Mouse (Mus musculus) liver, embryonic 11.5 days (tissue): ENCODE results near the gene Asb16. TPM values are rescaled to one million over a fixed set of nuclear protein-coding genes. Genes with fewer than 3 reads are reported as not detected.

Experiments used
- ATAC-seq: fragments of 200-750 bp; cut with Nextera tagmentation; replicated peaks from 2 replicates; pipeline ENCODE4 v1.8.0; 2017; ENCODE audit warnings: moderate number of reproducible peaks, mild to moderate bottlenecking, moderate TSS enrichment, moderate library complexity; ENCODE audit not compliant: low FRiP score
- DNase-seq: peaks from one replicate; pipeline ENCODE4 v3.0.0-alpha.2; 2017; ENCODE audit warnings: low spot score
- H3K27ac ChIP-seq: fragments of 300-500 bp; sonication (generic); 2 replicates; pipeline ENCODE4 v1.5.1; 2014; ENCODE audit warnings: mild to moderate bottlenecking, low read depth, low read length, control low read depth
- H3K27me3 ChIP-seq: fragments of 300-500 bp; sonication (generic); replicated peaks from 2 replicates; pipeline ENCODE4 v1.6.1; 2014; ENCODE audit warnings: low read length, mixed read lengths; ENCODE audit not compliant: control insufficient read depth, insufficient read depth
- H3K36me3 ChIP-seq: fragments of 300-500 bp; sonication (generic); 2 replicates; pipeline ENCODE4 v1.6.1; 2014; ENCODE audit warnings: mild to moderate bottlenecking, low read length, moderate library complexity, mixed read lengths; ENCODE audit not compliant: control insufficient read depth, insufficient read depth
- H3K4me1 ChIP-seq: fragments of 300-500 bp; sonication (generic); replicated peaks from 2 replicates; pipeline ENCODE4 v1.6.1; 2014; ENCODE audit warnings: low read length, mixed read lengths; ENCODE audit not compliant: control insufficient read depth, insufficient read depth
- H3K4me2 ChIP-seq: fragments of 300-500 bp; sonication (generic); 2 replicates; pipeline ENCODE4 v1.6.1; 2014; ENCODE audit warnings: mild to moderate bottlenecking, control low read depth, moderate library complexity
- H3K4me3 ChIP-seq: fragments of 300-500 bp; sonication (generic); 2 replicates; pipeline ENCODE4 v1.5.1; 2014; ENCODE audit warnings: low read depth, low read length, control low read depth
- H3K9ac ChIP-seq: fragments of 300-500 bp; sonication (generic); 2 replicates; pipeline ENCODE4 v1.6.1; 2014; ENCODE audit warnings: low read depth, low read length, control low read depth
- H3K9me3 ChIP-seq: fragments of 300-500 bp; sonication (generic); 2 replicates; pipeline ENCODE4 v1.6.1; 2016; ENCODE audit warnings: low read length, inconsistent platforms, mixed read lengths; ENCODE audit not compliant: control insufficient read depth
- WGBS: fragments of 180-500 bp; shearing (Covaris S2); extraction: QIAGEN DNeasy Blood & Tissue Kit; methylation state at CpG from one replicate; pipeline ENCODE4 v1.1.7; 2014; 5-methylcytosine and 5-hydroxymethylcytosine counted together
- polyA plus RNA-seq: library from polyadenylated mRNA; unstranded; fragments of >200 nt; fragmentation: Nextera tagmentation; extraction: Ambion mirVana; gene quantifications from 2 replicates; pipeline ENCODE4 v1.2.1, GENCODE M21; 2014

Asb16 gene
- 0.05 and 0.12 TPM in 2 replicates for polyA plus RNA-seq

DNA sequence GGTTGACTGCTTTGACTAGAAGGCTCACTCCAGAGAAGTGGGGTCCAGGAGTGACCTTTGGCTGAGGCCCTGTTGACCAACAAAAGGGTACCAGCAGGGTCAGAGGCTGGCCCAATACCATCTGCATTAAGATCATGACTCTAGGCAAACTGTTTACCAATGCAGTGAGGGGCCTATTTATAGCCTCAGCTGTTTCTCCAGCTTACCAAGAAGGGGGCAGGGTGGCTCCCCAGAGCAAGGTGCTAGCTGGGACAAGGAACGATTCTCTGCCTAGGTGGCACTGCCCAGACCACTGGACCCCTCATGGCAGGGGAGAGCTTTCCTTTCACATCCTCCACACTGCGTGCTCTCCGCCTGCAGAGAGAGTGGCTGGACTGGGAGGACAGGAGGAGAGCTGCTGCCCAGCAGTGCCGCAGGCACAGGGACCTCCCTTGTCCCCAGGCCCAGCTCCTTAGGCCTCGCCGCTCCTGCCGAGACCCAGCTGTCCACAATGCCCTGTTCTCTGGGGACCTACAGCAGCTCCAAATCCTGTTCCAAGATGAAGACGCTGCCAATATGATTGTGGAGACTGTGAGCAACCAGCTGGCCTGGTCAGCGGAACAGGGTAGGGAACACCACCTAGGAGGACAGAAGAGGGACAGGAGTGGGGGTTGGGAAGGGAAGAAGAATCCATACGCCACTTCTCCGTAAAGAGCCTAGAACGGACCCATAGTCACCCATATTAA lies at the start of gene Asb16:
TSS of gene Asb16 (plus strand) at position 224 of the 725 bp plus-strand sequence.
- no peak for DNase-seq
- ATAC-seq, result no peak
- Histone ChIP-seq H3K27ac (no peak within 1 kb of the TSS), H3K4me2 (no peak within 1 kb of the TSS), H3K9me3 (no peaks in the 10 kb centered on the region), H3K9ac (no peak within 1 kb of the TSS), H3K4me3 (no peak within 1 kb of the TSS), H3K27me3 (no peaks in the 10 kb centered on the region), H3K36me3 (peaks cover 5% of the 10 kb centered on the region; the same call in 1 of the 2 replicates), H3K4me1 (peaks cover 2% of the 10 kb centered on the region; the same call in 1 of the 2 replicates)
- 83% methylated on average over 12 of the region's 12 CpGs for WGBS

DNA sequence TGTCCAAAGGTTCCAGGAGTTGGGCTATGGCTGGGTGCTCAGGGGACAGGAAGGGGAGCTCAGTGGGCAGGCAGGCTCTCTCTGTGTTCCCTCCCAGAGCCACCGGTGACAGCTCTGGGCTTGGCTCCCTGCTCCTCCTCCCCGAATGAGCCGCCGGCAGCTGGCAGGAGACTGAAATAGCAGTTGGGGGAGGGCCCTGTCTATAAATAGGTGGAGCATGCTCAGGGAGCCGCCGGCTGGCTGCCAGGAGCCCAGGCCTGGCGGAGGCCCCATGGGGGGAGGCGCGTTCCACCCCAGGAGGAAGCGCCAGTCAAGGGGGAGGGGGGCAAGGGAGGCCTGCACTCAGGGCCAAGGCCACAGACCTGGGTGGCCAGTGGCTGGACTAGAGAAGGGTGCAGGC lies 49.8 kb upstream of the Asb16 start:
- WGBS, result under 1% methylated on average over 10 of the region's 10 CpGs
- no peaks in the 10 kb centered on the region for H3K36me3 ChIP-seq
- peak overlapping the region; percentile 71 for H3K9ac ChIP-seq
- DNase-seq, result peak; percentile 89
- peak; percentile 88 for ATAC-seq
- H3K9me3 ChIP-seq, result no peaks in the 10 kb centered on the region
- peaks cover 78% of the 10 kb centered on the region for H3K4me1 ChIP-seq
- peak overlapping the region; percentile 56 for H3K4me3 ChIP-seq
- H3K27ac ChIP-seq, result peak overlapping the region; percentile 81
- peak overlapping the region; percentile 93 for H3K4me2 ChIP-seq
- no peaks in the 10 kb centered on the region for H3K27me3 ChIP-seq

DNA sequence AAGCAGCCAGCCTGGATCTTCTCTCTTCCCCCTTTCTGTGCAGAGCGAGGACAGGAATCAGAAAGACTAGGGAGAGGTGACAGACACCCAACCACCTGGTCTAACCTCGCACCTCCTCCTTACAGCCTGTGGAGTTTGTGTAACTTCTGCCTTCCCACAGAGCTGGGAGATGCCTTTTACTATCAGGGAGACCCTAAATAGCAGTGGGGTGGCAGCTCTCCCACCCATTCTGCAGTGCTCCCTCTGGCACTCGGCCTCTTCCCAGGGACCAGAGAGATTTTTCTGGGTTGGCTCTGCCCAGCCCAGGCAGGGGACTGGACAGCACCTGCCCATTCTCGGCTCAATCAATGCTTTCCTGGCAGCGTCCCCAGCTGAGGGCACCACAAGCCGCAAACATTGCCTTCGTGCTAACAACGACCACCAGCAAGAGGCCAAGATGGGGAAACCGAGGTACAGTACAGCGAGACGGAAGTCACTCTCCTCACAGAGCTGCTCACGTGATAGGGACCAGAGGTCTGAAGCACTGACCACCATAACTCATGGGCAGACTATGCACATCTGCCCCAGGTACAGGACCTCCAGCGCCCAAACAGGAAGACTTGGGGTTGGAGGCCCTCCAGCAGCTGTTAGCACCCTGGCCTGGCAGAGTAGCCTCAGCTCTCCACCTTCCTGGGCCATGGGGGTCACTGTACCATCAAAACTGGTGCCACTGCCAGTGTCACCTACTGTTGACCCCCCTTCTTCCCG lies 49.1 kb upstream of the Asb16 start:
- Histone ChIP-seq H3K4me2 (peak overlapping the region; percentile 93), H3K27ac (peak overlapping the region; percentile 81), H3K9ac (peak overlapping the region; percentile 62), H3K36me3 (no peaks in the 10 kb centered on the region), H3K4me1 (peaks cover 77% of the 10 kb centered on the region), H3K27me3 (no peaks in the 10 kb centered on the region), H3K4me3 (peak overlapping the region; percentile 56), H3K9me3 (no peaks in the 10 kb centered on the region)
- 51% methylated on average over 14 of the region's 14 CpGs for WGBS
- DNase-seq (no peak), ATAC-seq (no peak)

DNA sequence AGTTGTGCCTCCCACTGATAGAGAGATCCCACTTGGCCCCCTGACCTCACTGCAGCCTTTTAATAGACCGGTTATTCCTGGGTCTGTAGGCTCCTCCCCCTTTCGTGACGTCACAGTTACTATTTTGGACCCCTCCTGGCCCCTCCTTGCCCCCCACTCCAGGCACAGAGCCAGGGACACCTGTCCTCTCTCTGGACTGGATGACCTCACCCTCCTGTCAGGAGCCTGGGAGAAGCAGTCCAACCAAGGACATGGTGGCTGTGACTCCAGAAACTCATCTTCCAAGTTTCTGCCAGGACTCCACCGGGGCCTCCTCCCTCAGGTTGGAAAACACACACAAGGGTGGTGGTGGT lies 48.6 kb upstream of the Asb16 start:
- H3K4me3 ChIP-seq, result no peak overlapping the region
- 49% methylated on average over 4 of the region's 4 CpGs for WGBS
- H3K4me2 ChIP-seq, result peak overlapping the region; percentile 13; the same call in 1 of the 2 replicates
- H3K9ac ChIP-seq, result no peak overlapping the region
- no peak for DNase-seq
- H3K27ac ChIP-seq, result no peak overlapping the region; the same call in 1 of the 2 replicates
- no peaks in the 10 kb centered on the region for H3K9me3 ChIP-seq
- H3K27me3 ChIP-seq, result no peaks in the 10 kb centered on the region
- H3K4me1 ChIP-seq, result peaks cover 75% of the 10 kb centered on the region
- no peaks in the 10 kb centered on the region for H3K36me3 ChIP-seq
- ATAC-seq, result no peak

DNA sequence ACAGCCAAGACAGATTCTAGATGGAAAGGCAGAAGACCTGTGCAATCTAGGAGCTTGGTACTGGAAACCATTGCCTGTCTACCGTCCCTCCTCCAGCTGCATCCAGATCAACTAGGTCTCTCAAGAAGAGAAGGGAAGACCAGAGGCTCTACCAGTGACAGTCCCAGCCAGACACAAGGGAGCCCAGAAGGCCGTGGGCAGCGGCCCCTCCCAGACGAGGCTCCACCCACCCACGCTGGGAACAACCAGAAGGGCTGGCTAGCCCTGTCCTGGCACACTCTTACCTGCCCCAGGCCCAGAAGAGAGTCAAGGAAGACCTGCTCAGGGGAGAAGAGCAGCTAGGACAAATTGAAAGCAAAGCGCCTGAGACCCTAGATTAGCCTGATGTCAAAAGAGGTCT lies 48.1 kb upstream of the Asb16 start:
- Histone ChIP-seq H3K9ac (no peak overlapping the region), H3K4me2 (no peak overlapping the region; the same call in none of the 2 replicates)
- 43% methylated on average over 6 of the region's 6 CpGs for WGBS

DNA sequence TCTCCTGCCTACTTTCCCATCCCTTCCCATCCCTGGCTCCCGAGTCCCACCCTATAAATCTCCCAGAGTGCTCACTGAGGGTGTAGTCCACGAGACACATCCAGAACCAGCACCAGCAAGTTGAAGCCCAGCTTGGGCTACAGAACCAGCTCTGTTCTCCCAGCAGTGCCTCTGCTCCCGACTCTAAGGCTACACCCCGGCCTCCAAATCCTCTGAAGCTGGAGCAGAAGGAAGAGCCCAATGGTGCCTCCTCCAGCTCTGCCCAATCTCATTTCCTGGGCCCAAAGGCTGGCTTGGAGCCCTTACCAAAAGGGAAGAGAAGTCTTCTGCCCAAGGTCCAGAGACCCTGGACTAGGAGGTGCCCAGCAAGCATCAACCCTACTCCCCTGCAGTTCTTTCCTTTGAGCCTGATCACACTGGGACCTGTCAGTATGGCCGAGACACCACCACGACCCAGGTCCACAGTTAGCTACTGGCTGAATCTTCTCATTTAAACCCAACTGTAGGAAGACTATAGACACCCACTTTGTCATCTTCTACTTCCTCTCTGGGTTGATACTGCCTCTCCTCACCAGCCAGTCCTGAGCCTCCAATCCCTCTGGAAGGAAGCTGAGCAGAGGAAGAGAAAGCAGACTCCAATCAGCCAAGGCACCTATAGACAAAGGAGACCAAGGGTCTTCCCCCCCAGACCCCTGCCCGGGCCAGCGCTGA lies 47.1 kb upstream of the Asb16 start:
- Histone ChIP-seq H3K4me2 (no peak overlapping the region), H3K9ac (no peak overlapping the region), H3K4me1 (peaks cover 66% of the 10 kb centered on the region), H3K4me3 (no peak overlapping the region), H3K36me3 (no peaks in the 10 kb centered on the region), H3K27me3 (0 out of 2 replicates have a peak, but pooled peaks cover under 1% of the 10 kb centered on the region), H3K27ac (no peak overlapping the region), H3K9me3 (no peaks in the 10 kb centered on the region)
- WGBS, result 70% methylated on average over 8 of the region's 8 CpGs
- ATAC-seq, result no peak
- DNase-seq, result no peak

More for the DNA sequence above, 48.1 kb upstream of the Asb16 start:
- H3K27me3 ChIP-seq, result no peaks in the 10 kb centered on the region
- no peak overlapping the region; the same call in 1 of the 2 replicates for H3K27ac ChIP-seq
- peaks cover 75% of the 10 kb centered on the region for H3K4me1 ChIP-seq
- H3K36me3 ChIP-seq, result no peaks in the 10 kb centered on the region
- ATAC-seq (no peak), DNase-seq (no peak)
- H3K4me3 ChIP-seq, result no peak overlapping the region
- no peaks in the 10 kb centered on the region for H3K9me3 ChIP-seq

DNA sequence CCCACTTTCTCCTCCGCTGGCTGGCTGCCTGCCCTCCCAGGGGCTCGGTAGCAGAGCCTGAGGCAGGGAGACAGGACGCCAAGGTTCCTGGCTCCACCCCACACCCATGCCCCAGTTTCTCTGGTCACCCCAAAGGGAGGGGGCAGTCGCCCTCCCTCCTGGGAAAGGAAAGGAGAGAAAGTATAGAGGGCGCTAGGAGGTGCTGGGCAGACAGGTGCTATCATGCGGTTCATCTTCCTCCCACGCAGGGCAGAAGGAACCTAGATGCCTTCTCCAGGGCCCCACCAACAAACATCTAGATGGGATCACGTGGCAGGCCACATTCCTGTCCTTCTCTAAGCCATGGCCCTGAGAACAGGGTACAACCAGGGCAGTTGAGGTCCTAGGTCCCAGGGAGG lies 46.6 kb upstream of the Asb16 start:
- DNase-seq (no peak), ATAC-seq (no peak)
- Histone ChIP-seq H3K27me3 (0 out of 2 replicates have a peak, but pooled peaks cover 3% of the 10 kb centered on the region), H3K4me2 (no peak overlapping the region), H3K27ac (no peak overlapping the region), H3K9me3 (no peaks in the 10 kb centered on the region), H3K36me3 (no peaks in the 10 kb centered on the region), H3K9ac (no peak overlapping the region), H3K4me1 (peaks cover 62% of the 10 kb centered on the region), H3K4me3 (no peak overlapping the region)
- 65% methylated on average over 8 of the region's 8 CpGs for WGBS

DNA sequence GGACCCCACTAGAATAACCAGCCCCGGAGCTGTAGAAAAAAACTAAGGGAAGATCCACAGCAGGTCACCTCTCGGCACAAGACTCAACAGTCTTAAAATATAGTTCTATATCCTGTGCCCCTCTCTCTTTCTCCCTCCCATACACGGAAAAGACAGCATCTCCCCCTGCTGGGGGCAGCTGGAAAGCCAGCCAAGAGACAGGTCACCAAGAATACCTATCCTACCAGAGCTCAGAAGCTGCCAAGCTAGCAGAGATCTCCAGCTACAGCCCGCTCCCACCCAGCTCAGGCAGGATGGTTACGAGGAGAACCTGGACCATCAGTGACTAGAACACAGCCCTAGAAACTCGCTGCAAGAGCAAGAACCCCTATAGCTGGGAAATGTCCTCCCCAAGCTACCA lies 45.4 kb upstream of the Asb16 start:
- Histone ChIP-seq H3K4me2 (no peak overlapping the region), H3K27ac (no peak overlapping the region), H3K4me1 (peaks cover 62% of the 10 kb centered on the region), H3K4me3 (no peak overlapping the region), H3K9ac (no peak overlapping the region), H3K36me3 (no peaks in the 10 kb centered on the region), H3K27me3 (peaks cover 6% of the 10 kb centered on the region; the same call in 1 of the 2 replicates), H3K9me3 (no peaks in the 10 kb centered on the region)
- no peak for ATAC-seq
- DNase-seq, result peak; percentile 72
- 24% methylated on average over 6 of the region's 6 CpGs for WGBS
